Mouse (Mus musculus) brain, embryonic 14.5 days (tissue): ENCODE measurements around the gene Utp11. TPM values are rescaled to one million over a fixed set of nuclear protein-coding genes. Genes with fewer than 3 reads are reported as not detected.

Experiments used
- DNase-seq: peaks from one replicate; pipeline ENCODE4 v3.0.0-alpha.2; 2011; ENCODE audit warnings: low read depth
- CTCF ChIP-seq: fragments of 200-500 bp; IDR thresholded peaks from 2 replicates; pipeline ENCODE4 v1.5.1; 2012; ENCODE audit warnings: inconsistent platforms, mild to moderate bottlenecking, moderate library complexity, borderline replicate concordance; ENCODE audit not compliant: insufficient read depth, insufficient read length; ENCODE audit errors: extremely low read depth
- POLR2A ChIP-seq: fragments of 200-500 bp; IDR thresholded peaks from 2 replicates; pipeline ENCODE4 v1.6.1; 2012; ENCODE audit warnings: mild to moderate bottlenecking, inconsistent platforms, borderline replicate concordance; ENCODE audit not compliant: poor library complexity, insufficient read depth, insufficient read length, severe bottlenecking; ENCODE audit errors: extremely low read depth
- polyA plus RNA-seq: library from polyadenylated mRNA; depleted of rRNA; stranded (reverse); fragments of >200 nt; gene quantifications from 2 replicates; pipeline ENCODE4 v1.2.3, GENCODE M21; 2012

The Utp11 gene
- polyA plus RNA-seq, 1 experiment, result 22.4 TPM

DNA sequence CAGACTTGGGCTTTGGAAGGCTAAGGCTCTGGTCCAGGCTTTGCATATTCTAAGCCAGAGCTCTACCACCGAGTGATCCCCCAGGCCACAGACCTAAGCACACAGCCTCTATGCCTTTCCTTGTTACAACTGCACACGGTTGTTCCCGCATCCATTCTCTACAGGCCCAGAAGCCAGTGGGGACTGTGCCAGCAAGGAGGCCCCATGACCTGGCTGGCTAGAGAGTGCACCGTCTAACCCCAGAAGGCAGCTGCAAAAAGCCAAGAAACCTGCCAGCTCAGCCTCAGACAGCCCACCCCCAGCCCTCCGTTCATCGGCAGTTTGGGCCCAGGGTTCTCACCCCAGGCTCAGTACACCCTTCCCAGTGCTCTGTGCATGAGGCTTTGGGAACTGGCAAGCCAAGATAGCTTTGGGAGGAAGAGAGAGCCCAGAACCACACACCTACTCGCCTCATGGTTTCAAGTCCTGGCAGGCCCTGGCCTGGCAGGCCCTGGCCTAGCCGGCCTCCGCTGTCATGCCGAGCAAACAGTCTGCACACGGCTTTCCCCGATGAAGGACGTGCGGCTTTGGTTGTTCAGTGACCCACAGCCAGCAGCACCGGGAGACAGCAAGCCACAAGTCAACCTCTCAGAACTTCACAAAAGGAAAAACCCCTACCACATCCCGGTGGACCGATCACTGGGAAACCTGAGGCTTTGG is 18.9 kb downstream of the Utp11 start:
- TF ChIP-seq POLR2A, result no peak
- no peak for TF ChIP-seq CTCF
- DNase-seq, result no peak

DNA sequence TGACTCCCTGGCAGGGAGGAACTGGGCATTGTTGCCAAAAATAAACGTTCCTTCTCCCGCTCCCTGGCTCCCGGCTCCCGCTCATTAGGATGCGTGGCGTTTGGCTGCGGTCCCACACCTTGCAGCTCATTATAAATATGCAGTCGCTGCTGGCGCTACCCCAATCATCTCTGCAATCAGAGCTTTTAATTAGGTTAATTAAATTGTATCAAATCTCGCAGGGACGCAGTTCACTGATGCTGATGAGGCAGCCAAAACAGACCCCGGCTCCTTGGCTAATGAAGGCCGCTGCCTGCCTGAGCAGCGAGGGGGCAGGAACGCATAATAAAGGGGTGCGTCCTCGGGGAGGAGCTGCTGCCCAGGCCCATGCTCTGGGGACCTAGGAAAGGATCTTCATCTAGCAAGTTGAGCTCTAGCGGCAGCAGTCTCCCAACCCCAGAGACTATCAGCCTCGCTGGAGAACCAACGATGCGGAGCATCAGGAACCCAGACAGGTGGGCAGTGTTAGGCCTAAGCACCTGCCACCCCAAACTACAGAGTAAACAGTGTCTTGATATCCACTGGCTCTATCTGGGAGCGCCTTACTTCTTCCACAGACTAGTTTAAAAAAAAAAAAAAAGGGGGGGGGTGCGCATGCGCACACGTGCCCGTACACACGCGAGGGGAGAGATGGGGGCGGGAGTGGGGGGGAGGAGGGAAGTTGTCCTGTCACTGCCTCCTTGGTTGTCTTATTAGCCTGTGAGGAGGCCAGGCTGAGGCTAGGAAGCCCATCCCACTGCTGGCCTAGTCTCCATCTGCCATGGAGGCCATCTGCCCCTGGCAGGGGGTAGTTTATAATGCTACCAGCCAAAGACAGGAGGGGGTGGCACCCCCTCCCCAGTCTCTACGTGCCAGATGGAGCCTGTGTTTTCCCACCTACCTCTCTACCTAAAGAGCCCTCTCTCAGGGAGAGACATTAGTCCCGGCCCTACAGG is 20.8 kb downstream of the Utp11 start:
- TF ChIP-seq POLR2A (no peak), CTCF (peak; percentile 13; the same call in 1 of the 2 replicates)

DNA sequence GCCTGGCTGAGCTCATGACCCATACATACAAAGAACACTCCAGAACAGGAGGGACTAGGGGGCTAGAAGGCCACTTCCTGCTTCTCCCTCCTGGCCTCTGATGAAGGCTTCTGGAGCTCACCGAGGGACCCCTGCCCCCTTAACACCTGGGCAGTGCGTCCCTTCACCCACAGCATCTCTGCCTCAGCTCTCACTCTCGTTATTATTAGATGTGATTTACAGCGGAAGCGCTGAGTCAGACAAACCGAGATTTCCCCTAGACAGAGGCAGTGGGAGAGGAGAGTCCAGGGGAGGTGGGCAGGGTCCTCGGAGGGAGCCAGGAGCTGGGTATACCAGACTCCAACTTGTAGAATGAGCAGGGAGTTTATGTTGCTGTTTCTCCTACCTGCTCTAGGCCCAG is 21.8 kb downstream of the Utp11 start:
- TF ChIP-seq POLR2A (no peak), CTCF (no peak)
- peak; percentile 31 for DNase-seq

More for the DNA sequence above, 20.8 kb downstream of the Utp11 start:
- DNase-seq, result peak; percentile 97

DNA sequence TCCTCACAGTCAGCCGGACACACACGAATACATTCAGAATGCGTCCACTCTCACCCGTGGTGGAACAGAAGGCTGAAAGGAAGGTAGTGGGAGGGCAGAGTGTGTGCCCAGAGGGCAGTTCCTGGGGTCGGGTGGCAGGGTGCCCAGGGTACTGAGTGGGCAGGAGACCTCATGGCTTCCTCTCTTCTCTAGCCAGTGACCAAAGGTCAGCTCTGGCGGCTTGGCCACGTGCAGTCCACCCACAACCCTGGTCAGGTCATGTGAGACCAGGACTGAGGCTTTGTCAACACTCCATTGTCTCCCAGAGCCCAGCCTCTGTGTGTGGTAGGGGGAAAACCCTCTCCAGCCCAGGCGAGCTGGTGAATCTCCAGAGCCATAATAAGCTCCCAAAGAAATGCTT is 23.2 kb downstream of the Utp11 start:
- DNase-seq, result no peak
- TF ChIP-seq POLR2A, result no peak
- TF ChIP-seq CTCF, result no peak

DNA sequence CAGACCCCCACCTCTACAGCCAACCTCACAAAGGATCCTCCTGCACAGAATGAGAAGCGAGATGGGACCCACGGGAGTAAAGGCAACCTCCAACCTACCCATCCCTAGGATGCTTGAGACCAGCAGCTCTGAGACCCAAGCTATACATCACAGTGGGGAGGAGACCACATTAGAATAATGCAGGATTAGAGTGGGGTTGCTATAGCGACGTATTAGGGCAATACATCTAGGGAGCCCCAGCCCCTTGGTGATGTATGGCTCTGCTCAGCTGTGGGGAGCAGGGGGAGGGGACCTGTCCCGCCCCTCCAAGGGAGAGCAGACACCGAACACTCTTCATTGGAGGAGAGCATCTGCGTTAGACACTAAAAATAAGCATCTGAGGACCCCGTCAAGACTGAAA is 25.3 kb downstream of the Utp11 start:
- TF ChIP-seq POLR2A (no peak), CTCF (no peak)
- peak; percentile 78 for DNase-seq

DNA sequence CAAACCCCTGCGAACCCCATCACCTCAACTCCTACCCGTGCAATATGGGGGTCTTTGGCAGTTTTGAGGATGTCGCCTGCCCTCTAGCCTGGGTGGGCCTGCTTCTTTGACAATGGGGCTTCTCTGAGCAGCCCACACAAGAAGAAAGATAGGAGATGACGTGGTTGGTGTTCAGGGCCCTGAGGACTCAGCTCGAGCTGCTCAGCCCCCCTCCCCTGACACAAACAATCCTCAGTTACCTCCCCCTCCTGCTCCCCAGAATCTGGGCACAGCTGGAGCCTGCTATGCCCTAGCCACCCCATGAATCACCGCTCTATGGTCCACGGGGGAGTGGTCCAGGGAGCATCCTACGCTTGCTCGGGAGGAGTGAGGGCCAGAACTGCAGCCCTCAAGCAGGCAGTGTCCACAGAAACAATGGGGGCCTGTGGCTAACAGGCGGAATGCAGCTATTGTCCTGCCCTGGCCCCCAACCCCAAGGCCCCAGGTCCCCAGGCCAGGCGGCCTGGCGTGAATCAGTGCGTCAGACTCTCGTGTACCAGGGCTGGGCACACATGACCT is 25.8 kb downstream of the Utp11 start:
- TF ChIP-seq POLR2A, result no peak
- TF ChIP-seq CTCF, result no peak
- no peak for DNase-seq

DNA sequence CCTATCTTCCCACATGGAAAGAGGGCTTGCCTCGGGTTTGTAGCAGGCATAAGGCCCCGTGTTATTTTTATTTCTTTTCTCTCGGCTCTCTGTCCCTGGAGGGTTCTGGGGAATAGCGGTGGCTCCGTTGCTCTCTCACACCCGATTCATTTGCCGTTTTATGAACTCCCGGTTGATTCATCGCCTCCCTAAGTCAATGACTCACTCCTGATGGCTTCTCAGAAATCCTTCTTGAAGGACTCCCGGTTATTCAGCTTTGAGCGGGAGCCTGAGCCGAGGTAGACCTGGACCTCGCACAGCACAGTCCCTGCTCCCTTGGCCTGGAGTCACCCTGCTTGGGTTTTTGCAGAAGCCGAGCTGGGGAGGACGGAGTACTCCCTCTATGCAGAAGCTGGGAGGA is 28.8 kb downstream of the Utp11 start:
- DNase-seq, result no peak
- TF ChIP-seq POLR2A, result no peak
- TF ChIP-seq CTCF, result no peak

DNA sequence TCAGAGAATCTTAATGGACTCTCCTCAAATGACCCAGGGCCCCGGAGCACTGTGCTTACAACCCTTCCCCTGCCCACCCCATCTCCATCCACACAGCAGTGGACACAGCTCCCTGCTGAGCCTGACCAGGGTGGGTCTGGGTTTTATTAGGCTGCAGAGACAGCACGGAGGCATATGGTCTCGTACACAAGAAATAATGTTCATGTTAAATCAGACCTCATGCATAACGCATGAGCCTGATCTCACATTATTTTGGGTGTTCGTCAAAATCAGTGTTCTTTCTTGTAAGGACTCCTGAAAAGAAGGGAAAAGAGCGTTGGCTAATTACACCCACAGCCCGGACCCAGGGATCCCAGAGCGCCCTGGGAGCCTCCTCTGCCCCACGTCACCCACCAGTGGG is 29.2 kb downstream of the Utp11 start:
- TF ChIP-seq POLR2A, result no peak
- no peak for TF ChIP-seq CTCF

DNA sequence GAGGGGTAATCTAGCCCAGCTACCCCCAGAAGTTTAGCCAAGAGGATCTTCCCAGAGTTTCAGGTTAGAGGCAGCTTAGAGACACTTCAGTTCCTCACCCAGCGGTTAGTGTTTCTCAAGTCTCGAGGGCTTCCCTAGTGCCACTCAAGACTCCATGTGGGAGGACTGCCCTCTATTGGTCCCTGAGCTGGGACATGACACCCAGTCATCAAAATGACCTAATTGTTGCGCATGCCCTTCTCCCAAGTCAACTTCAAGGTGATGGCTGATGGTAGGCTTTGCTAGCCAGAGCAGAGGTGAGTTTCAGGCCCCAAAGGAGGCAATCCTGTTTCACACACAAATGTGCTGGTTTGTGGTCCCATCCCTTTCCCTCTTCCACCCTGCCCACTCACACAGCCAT is 30.4 kb downstream of the Utp11 start:
- TF ChIP-seq POLR2A (no peak), CTCF (peak; percentile 26; the same call in 1 of the 2 replicates)
- no peak for DNase-seq

More for the DNA sequence above, 29.2 kb downstream of the Utp11 start:
- peak; percentile 78 for DNase-seq

DNA sequence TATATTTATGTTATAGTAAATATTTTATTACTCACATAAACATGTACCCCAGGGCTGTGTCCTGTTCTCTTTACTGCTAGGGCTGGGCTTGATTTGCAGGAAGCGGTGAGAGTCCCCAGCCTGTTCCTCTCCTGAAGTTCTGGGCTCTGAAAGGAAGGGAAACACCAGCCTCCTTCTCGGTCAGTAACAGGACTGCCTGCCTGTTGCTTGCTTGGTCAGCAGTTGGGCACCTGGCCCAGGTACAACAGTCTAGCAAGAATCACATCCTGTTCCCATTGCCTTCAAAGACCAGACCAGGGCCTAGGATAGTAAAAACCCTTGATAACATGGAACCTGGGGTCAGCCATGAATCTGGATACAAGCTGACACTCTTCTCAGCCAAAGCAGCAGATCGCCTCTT is 32.8 kb downstream of the Utp11 start:
- no peak for TF ChIP-seq CTCF
- no peak for TF ChIP-seq POLR2A
- no peak for DNase-seq

DNA sequence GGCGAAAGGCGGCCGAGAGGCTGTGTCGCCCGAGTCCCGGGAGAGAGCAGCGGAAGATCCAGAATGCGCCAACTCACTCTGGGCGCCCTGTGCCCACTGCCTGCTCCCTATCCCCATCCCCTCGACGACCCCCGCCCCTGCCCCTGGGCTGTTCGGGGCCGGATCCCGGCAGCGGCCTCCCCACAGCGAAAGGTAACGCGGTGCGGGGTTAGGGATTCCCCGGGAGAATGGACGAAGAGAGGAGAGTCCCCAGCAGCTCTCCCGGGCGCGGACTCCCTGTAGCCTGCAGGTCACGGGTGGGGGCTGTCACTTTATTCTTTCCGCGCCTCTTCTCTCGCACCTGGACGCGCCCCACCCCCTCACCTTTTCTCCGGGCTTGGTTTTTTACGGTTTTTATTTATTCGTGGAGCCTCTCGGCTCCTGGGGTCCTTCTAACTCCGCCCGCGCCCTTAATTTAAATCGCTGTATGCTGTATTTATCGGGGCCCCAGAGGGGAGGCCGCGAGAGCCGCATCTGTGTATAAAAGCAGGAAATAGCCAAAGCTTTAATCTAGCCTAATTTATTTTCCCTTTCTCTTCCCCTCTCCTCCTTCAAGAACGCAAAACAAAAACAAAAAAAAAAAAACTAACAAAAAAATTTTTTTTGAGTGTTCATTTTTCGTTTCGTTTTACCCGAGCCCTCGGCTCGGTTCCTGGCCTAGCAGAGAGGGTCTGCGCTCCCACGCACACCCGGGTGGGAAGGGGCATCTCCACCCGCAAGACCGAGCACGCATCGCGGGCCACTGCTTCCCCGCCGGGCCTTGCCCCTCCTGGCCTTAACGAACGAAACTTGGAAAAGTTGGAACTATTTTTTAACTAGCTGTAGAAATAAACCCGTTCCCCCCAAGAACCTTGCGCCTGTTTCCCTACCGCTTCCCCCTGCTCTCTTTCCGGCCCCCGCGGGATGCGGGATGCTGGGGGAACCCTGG is 33.9 kb downstream of the Utp11 start:
- no peak for TF ChIP-seq POLR2A
- TF ChIP-seq CTCF, result no peak
- peak; percentile 49 for DNase-seq
